Mouse (Mus musculus) gastrocnemius, postnatal 25 days (tissue): ENCODE results near the gene Hoxa10. TPM values are rescaled to one million over a fixed set of nuclear protein-coding genes. Genes with fewer than 3 reads are reported as not detected.

Experiments
- DNase-seq: peaks from one replicate; pipeline ENCODE4 v3.0.0; 2022
- total RNA-seq, 2 experiments: library from RNA; stranded (reverse); gene quantifications; 1 replicate in 1 of 2; 2 replicates in 1 of 2; pipeline ENCODE4 v1.2.3; 2021

Hoxa10 gene
- total RNA-seq, 2 experiments from 2014 or later = 14.8 to 18.4 TPM

- DNase-seq = peak; percentile 3
These were observed 6.3 kb upstream of the Hoxa10 start for GRCm38 (mm10) chr6:52246916-52247315.

- no peak for DNase-seq
These were observed 5.7 kb upstream of the Hoxa10 start for GRCm38 (mm10) chr6:52246403-52246803.

DNA sequence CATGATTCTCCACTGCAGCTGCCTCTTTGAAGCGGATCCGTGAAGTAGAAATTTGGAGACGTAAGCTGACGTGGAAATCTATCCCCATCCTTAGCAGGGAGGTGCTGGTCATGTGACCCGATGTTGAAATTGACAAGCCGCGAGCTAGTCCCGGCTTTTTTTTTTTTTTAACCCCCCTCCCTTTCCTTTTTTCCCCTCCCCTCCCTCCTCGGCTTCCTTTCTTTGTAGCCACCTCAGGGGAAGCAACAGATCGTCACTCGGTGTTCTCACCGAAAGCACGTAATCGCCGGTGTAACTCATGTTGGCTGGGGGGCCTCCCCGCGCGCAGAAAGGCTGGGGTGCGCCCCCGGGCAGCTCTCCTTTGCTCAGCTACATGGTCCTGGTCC lies 5.1 kb upstream of the Hoxa10 start, which contains the start of gene Hoxa11:
Gene Hoxa11 (minus strand): TSS at position 54 of the 386 bp plus-strand sequence.
- DNase-seq = no peak

DNA sequence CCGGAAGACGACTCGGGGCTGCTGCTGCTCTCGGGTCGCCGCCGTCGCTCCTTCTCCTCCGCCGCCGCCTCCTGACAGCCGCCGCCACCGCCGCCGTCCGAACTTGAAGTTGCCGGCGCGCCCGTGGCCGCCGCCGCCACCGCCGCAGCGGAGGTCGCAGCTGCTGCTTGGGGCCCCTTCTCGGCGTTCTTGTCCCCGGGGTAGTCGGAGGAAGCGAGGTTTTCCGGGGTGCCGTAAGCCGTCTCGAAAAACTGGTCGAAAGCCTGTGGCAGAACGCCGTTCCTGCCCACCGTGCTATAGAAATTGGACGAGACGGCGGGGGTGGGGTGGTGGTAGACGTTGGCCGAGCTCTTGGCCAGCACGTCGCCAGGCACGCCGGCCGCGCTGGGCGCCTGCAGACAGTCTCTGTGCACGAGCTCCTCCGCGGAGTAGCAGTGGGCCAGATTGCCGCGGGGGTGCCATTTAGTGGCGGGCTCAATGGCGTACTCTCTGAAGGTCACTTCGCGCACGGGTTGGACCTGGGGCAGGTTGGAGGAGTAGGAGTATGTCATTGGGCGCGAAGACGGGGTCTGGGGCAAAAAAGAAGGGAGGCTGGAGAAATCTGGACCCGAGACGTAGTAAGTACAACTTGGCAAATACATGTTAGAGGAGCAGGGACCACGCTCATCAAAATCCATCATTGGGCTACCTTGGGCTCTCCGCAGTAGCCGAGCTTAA lies 4.5 kb upstream of the Hoxa10 start:
- no peak for DNase-seq

- peak; percentile 34 for DNase-seq
These were observed 3.9 kb upstream of the Hoxa10 start for GRCm38 (mm10) chr6:52244471-52245039.

DNA sequence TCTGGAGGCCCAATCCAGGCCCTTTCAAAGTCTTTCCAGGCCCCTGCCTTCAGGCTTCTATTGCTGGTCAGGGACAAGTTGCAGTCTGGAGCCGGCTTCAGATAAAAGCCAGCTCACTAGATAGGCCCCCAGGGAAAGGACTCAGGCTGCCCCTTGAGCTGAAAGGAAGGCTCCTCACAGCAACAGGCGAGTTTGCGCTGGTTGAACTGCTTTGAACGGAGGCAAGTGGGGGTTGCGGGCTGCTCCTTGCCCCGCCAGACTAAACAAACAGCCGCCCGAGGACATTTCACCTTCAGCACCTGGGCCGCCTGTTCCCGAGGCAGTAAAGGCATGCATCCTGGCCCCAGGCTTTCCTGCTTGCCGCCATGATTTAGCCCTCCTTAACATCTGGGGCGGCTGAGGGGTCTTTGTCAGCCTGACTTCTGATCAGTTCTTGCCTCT lies 3.0 kb upstream of the Hoxa10 start:
- DNase-seq = peak; percentile 4

DNA sequence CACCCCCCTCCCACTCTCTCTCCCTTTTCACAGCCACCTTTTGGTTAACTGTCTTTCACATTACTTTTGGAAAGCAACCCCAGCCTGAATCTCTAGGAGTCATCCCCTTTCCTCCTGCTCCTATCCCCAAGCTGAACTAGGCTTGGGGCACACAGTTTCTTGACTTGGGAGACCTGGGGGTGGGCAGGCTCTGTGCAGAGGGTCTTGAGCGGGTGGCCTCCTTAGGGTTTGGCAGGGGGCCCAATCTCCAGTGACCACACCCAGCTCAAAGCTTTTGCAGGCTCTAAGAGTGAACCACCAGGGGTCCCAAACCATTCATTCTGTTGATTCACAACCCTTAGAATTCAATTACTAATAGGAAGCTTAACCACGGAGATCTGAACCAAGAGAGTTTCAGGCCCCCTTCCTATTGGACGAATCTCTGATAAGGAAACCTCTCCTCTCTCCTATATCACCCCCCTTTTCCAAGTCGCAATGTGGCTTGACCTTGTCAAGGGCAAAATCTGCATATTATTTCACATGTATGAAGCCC lies 2.2 kb upstream of the Hoxa10 start:
- DNase-seq = peak; percentile 4

- DNase-seq = no peak
These were observed 457 bp upstream of the Hoxa10 start for GRCm38 (mm10) chr6:52241001-52241621.

DNA sequence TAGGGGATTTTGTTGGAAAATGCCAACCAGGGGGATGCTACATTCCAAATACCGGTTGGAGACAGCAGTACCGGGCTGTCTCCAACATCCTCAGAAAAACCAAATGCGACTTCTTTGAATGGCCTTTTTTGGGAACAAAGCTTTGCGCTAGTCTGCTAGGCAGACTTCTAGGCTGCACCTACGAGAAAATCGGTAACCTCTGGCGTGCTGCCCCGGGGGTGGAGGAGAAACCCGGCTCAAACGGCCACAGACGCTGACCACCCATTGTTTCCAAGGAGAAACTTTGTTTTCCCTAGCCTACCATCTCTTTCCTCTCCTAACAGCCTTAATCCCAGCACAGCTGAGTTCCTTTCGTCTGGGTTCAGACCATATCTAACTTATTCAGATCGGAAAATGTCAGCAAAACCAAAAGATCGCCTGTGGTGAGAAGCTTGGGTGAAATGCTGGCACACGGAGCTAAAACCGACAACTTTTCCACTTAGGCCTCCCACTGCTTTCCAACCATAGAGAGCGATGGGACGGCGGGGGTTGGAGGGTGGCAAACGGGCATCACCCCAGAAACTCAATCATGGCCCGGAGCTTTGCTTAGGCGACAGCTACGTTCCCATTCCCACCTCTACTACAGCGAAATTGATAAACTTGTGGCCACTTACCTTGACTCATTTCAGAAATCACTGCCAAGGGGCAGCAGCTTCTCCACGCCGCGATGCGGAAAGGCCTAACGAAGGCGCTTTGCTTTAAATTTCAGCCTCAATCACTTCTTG lies 847 bp downstream of the Hoxa10 start:
- DNase-seq = peak; percentile 13

GRCm38 (mm10) chr6:52238976-52239375 lies 1.7 kb downstream of the Hoxa10 start:
- DNase-seq = peak; percentile 7

- DNase-seq = peak; percentile 3
These were observed 2.5 kb downstream of the Hoxa10 start for GRCm38 (mm10) chr6:52238155-52238545.

DNA sequence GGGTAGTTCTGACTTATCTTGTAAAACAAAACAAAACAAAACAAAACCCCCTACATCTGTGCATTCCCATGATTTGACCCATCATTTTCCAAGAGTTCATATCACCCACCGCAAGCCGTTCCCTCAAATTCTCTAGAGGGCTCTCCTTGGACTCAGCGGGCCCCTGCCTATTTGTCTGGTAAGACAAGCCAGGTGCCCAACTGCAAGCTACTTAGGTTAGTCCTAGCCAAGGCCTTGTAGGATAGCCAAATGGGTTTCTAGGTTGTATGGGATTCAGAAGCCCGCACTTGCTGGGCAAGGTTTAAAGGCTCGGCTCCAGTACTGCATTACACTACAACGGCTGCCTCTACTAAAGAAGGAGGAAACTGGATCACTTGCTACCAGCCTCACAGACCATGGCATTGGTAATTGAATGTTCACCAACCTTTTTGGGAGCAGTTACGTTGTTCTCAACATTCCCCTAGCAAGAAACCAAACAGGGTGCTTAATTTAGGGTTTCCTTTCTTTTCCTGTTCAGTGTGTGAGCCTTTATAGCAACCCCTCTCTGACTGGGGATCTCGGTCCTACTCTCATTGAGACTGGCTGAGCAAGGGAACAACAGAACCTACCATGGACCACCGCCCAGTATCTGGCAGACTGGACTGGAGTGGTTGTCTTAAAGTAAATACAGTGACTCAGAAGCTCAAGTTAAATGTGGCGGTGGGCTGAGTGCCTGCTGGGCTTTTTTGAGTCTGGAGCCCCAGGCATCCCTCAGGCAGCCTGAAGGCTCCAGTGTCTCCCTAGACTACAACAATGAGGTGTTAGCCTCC lies 3.1 kb downstream of the Hoxa10 start:
- peak; percentile 18 for DNase-seq

DNA sequence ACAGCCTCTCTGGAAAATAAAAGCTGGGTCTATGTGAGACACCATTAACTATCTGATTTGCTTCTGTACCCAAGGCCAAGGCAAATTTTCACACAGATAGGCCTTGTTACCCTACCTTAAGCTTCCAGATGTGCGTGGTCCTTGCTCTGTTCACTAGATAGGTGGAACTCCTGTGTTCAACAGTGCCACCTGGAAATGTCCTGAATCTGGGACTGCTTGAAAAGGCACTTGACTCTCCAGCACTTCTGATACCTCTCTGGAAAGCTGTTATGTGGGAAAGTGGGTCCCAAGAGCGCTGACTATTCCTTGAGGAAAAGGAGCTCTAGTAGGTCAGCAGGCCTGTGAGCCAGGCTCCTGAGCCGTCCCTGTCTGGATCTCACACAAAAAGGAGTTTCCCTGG lies 3.8 kb downstream of the Hoxa10 start:
- DNase-seq = peak; percentile 4

- peak; percentile 3 for DNase-seq
These were observed 4.8 kb downstream of the Hoxa10 start for GRCm38 (mm10) chr6:52235866-52236265.

- DNase-seq = peak; percentile 4
These were observed 5.4 kb downstream of the Hoxa10 start for GRCm38 (mm10) chr6:52235267-52235666.

DNA sequence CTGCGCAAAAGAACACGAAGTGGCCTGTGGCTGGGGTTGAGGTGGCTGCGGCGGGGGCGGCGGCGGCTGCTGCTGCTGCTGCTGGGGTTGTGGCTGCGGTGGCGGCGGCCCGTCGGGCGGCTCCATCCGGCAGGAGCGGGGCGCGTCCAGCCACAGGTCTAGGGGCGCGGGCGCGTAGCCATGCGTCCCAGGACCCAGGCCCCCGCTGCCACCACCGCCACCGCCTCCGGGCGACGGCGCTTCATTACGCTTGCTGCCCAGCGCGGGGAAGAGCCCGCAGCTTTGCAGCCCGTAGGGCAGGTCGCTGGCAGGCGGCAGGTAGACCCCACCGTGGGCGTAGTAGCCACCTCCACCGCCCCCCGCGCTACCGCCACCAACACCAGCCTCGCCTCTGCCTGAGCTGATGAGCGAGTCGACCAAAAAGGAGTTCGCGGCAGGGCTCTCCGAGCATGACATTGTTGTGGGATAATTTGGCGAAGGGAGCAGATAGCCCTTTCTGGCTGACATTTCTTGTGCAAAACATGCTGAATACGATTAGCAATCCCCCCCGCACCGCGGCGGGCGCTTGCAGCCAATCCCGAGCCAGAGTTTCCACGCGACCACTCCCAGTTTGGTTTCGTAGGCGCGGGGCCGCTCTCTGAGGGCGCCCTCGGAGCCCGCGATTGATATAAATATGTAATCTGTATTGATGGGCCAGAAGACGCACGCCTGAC lies 6.1 kb downstream of the Hoxa10 start:
- DNase-seq = peak; percentile 66

GRCm38 (mm10) chr6:52233546-52234427 lies 6.9 kb downstream of the Hoxa10 start:
- DNase-seq = peak; percentile 83

DNA sequence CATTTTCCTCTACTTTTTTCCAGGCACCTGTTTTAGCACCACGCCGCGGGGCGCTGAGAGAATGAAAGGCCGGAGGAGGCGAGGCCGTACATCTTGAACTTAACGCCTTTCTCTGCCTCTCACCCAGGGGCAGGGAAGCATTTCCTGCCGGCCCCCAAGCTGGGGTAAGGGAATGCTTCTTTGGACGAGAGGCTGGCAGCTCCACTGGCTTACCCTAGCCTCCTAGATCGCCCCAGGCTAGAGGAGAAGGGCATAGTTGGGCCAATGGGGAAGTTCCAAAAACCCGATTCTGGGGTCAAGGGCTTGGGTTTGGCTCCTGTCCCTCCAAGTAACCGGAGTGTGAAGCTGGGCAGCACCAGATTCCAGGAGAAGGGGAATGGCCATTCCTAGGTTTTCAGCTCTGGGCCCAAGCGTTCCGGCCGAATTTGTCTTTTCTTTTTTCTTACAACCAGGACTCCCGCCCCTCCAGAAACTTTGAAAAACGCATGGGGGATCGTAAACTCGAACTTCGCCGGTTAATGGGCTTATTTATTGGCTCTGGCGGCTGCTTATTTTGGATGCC lies 7.6 kb downstream of the Hoxa10 start:
- no peak for DNase-seq

DNA sequence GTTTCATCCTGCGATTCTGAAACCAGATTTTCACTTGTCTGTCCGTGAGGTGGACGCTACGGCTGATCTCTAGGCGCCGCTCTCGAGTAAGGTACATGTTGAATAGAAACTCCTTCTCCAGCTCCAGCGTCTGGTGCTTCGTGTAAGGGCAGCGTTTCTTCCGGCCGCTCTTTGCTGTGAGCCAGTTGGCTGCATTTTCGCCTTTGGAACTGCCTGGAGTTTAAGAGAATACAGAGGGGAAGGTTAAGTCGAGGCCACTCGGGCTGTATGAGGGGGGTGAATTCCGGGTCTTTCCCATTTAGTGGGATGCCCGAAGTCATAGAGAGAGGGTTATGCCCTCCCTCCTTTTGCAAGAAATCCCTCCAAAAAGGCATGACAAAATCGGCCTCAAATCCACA lies 8.1 kb downstream of the Hoxa10 start:
- peak; percentile 62 for DNase-seq
